Mouse (Mus musculus) olfactory bulb, adult 2 months (tissue): ENCODE results near the gene Magix. TPM values are rescaled to one million over a fixed set of nuclear protein-coding genes. Genes with fewer than 3 reads are reported as not detected.
A peak's percentile ranks its signal among the peaks of the same experiment; 100 is the strongest.

ENCODE experiments used
- H3K27ac ChIP-seq: fragments of 200-500 bp; 2 replicates; pipeline ENCODE4 v1.5.1; 2012; ENCODE audit warnings: low read depth, low read length; ENCODE audit not compliant: insufficient read depth
- H3K4me1 ChIP-seq: fragments of 200-500 bp; 2 replicates; pipeline ENCODE4 v1.6.1; 2012; ENCODE audit warnings: low read length; ENCODE audit not compliant: control insufficient read depth, insufficient read depth
- H3K4me3 ChIP-seq: fragments of 200-500 bp; 2 replicates; pipeline ENCODE4 v1.5.1; 2012; ENCODE audit warnings: mild to moderate bottlenecking, low read depth, low read length, moderate library complexity; ENCODE audit not compliant: insufficient read depth
- CTCF ChIP-seq: fragments of 200-500 bp; IDR thresholded peaks from 2 replicates; pipeline ENCODE4 v1.5.1; 2012; ENCODE audit warnings: low read depth, mild to moderate bottlenecking, low read length, moderate library complexity; ENCODE audit not compliant: insufficient read depth
- POLR2A ChIP-seq: fragments of 200-500 bp; IDR thresholded peaks from 2 replicates; pipeline ENCODE4 v1.6.1; 2012; ENCODE audit warnings: mild to moderate bottlenecking, low read depth, low read length, moderate library complexity; ENCODE audit not compliant: insufficient read depth
- WGBS: fragments of 180-500 bp; shearing (Covaris S2); methylation state at CpG from one replicate; pipeline ENCODE4 v1.1.7; 2018; 5-methylcytosine and 5-hydroxymethylcytosine counted together
- polyA plus RNA-seq: library from polyadenylated mRNA; stranded (reverse); fragments of >200 nt; gene quantifications from 2 replicates; pipeline ENCODE4 v1.2.4, GENCODE M21; 2012; ENCODE audit warnings: low replicate concordance; ENCODE audit not compliant: missing spikeins, insufficient read depth, insufficient read length

The Magix gene
- polyA plus RNA-seq, 1 experiment: not detected

GRCm38 (mm10) chrX:7696954-7697381 is 15.9 kb upstream of the Magix start, which contains the start of gene Gpkow:
Gene Gpkow (plus strand): TSS chrX:7697131.
- Histone ChIP-seq H3K4me3 (peak within 1 kb of the TSS; percentile 78), H3K4me1 (0 out of 2 replicates have a peak, but pooled peaks cover 7% of the 10 kb centered on the region), H3K27ac (no peak within 1 kb of the TSS)
- WGBS: 13% methylated on average over 33 of the region's 33 CpGs
- TF ChIP-seq POLR2A: peak; percentile 86
- TF ChIP-seq CTCF: no peak

- 34% methylated on average over 6 of the region's 6 CpGs for WGBS
- Histone ChIP-seq H3K4me1 (0 out of 2 replicates have a peak, but pooled peaks cover 7% of the 10 kb centered on the region), H3K27ac (no peak overlapping the region), H3K4me3 (no peak overlapping the region)
- TF ChIP-seq CTCF: no peak
- no peak for TF ChIP-seq POLR2A
These were observed 15.5 kb upstream of the Magix start for GRCm38 (mm10) chrX:7696520-7696919.

GRCm38 (mm10) chrX:7692862-7693261 is 11.8 kb upstream of the Magix start:
- Histone ChIP-seq H3K4me1 (no peaks in the 10 kb centered on the region), H3K27ac (no peak overlapping the region), H3K4me3 (no peak overlapping the region)
- TF ChIP-seq CTCF: no peak
- no peak for TF ChIP-seq POLR2A
- 32% methylated on average over 4 of the region's 4 CpGs for WGBS

DNA sequence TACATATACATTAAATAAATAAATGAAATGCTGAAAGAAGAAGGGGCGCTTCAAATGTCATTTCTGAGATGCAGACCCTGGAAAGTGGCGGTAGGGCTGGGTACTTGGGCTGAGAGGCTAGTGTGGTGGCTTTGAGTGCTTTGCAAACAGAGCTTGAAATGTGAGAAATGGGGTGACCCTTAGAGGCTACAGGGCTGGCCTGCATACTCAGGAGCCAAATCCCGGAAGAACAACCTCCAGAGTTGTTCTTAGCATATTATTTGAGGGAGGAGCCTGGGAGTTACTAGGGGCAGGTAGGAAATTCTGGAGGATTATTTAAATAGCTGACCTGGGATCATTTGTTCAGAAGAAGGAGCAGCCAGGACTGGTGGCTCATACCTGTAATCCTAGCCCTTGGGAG is 9.4 kb upstream of the Magix start:
- no peaks in the 10 kb centered on the region for H3K4me1 ChIP-seq
- WGBS: 73% methylated on average over 3 of the region's 3 CpGs
- H3K27ac ChIP-seq: no peak overlapping the region
- TF ChIP-seq POLR2A (no peak), CTCF (no peak)
- no peak overlapping the region for H3K4me3 ChIP-seq

- no peak overlapping the region for H3K4me3 ChIP-seq
- no peak overlapping the region for H3K27ac ChIP-seq
- TF ChIP-seq CTCF: no peak
- TF ChIP-seq POLR2A: no peak
- no peaks in the 10 kb centered on the region for H3K4me1 ChIP-seq
- WGBS: 93% methylated on average over 2 of the region's 2 CpGs
These were observed 7.3 kb upstream of the Magix start for GRCm38 (mm10) chrX:7688321-7688720.

DNA sequence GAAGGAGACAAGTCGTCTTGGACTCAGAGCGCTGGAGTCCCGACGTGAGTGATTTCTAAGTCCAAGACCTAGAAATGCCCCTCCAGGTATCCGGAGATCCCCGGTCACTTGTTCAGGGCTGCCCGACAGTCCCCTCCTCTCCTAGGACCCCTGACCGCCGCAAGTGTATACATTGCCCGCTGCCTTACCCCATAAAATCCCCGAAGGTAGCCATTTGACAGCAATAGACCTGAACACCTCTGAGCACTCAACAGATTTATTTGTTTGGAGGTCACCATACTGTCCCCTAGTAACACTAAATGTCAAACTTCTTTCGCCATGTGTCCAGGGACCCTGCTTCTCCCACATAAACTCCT is 1.0 kb downstream of the Magix start:
- no peak for TF ChIP-seq CTCF
- no peak for TF ChIP-seq POLR2A
- WGBS: 24% methylated on average over 12 of the region's 12 CpGs
- Histone ChIP-seq H3K4me3 (peak overlapping the region; percentile 23; the same call in 1 of the 2 replicates), H3K27ac (no peak overlapping the region), H3K4me1 (no peaks in the 10 kb centered on the region)

DNA sequence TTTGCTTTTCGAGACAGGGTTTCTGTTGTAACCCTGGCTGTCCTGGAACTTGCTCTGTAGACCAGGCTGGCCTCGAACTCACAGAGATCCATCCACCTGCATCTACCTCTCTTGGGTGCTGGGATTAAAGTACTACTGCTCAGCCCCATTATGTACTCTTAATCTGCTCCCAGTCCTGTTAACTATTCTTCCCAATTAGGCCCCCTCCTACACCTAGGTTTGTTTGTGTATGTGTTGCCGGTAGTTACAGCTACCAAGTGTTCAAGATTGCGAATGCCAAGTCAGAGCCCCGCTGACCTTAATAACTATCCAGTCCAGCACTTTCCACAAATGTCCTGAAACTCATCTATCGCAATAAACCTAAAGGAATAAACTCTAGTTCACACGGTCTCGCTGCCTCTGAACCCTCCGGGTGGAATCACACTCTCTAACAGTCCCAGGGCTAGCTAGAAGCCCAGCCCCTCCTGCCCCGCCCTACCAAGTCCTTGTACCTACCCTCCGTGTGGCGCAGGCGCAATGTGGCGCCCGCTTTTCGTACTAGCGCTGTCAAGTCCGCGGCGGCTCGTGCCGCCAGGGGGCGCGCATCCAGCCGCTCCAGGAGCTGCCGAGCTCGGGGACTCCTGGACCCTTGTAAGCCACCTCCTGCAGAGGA is 1.5 kb downstream of the Magix start:
- peak; percentile 49; the same call in 1 of the 2 replicates for TF ChIP-seq CTCF
- no peak for TF ChIP-seq POLR2A
- WGBS: 22% methylated on average over 27 of the region's 27 CpGs
- no peak overlapping the region for H3K27ac ChIP-seq
- H3K4me1 ChIP-seq: peaks cover 3% of the 10 kb centered on the region; the same call in 1 of the 2 replicates
- peak overlapping the region; percentile 23; the same call in 1 of the 2 replicates for H3K4me3 ChIP-seq

- 48% methylated on average over 3 of the region's 3 CpGs for WGBS
- TF ChIP-seq POLR2A (no peak), CTCF (no peak)
- H3K4me3 ChIP-seq: no peak overlapping the region
These were observed 2.1 kb downstream of the Magix start for GRCm38 (mm10) chrX:7678986-7679385.

GRCm38 (mm10) chrX:7675001-7675380 is 6.1 kb downstream of the Magix start:
- Histone ChIP-seq H3K27ac (no peak overlapping the region), H3K4me3 (peak overlapping the region; percentile 31), H3K4me1 (peaks cover 11% of the 10 kb centered on the region)
- TF ChIP-seq POLR2A (no peak), CTCF (no peak)
- 35% methylated on average over 10 of the region's 10 CpGs for WGBS

More at GRCm38 (mm10) chrX:7678986-7679385, 2.1 kb downstream of the Magix start:
- Histone ChIP-seq H3K4me1 (peaks cover 3% of the 10 kb centered on the region; the same call in 1 of the 2 replicates), H3K27ac (no peak overlapping the region)
